8 mouse cellular contexts compared by ENCODE assay signal in the genomic region with DNA sequence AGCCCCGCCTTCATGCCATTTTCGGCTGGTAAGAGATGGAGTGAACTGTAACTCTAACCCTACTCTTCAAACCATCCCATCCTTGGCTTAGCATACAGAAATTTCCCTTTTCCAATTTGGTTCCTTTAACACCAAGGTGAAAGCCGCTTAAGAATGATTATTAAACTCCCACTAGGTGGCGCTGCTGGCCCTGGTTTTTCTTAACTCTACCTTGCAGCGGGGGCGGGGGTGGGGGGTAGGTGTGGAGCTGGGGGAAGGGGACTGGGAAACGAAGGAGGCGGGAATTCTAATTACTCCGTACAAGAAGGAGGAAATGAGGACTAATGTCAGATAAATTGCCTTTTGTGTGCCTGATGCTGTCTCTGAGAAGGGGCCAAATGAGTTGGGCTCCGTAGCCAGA. TPM values are rescaled to one million over a fixed set of nuclear protein-coding genes. Genes with fewer than 3 reads are reported as not detected.
DNase-seq lines count a peak whose midpoint lies in the region; ATAC-seq and TF ChIP-seq lines count a peak whose summit lies in the region.

No protein-coding gene starts in this region.

- TF ChIP-seq CTCF in G1E (IDR thresholded peaks at IDR 0.05; ENCODE audit: low read depth, low read length): no peak

- DNase-seq in layer of hippocampus, adult 11-12 months (ENCODE audit: low spot score): peak; percentile 50
- no peak for DNase-seq in layer of hippocampus, adult 9-10 months (ENCODE audit: low spot score)
- peak; percentile 22 for DNase-seq in G1E (ENCODE audit: low spot score)
- peak; percentile 62 for DNase-seq in c-Kit-positive CD71-negative TER-119-negative erythroid progenitor cells, embryonic 14.5 days (ENCODE audit: low read depth)
- DNase-seq in gastrocnemius, postnatal 10 days: peak; percentile 66
- peak; percentile 71 to 88 for DNase-seq in kidney, postnatal 36 days
- DNase-seq in neural tube, embryonic 11.5 days (ENCODE audit: low spot score): peak; percentile 60
- no peak for DNase-seq in urinary bladder, postnatal 10 days (ENCODE audit: low spot score)

- no peaks in the 10 kb centered on the region for H3K4me1 ChIP-seq in G1E (ENCODE audit: insufficient read depth, low read depth, low read length)
- H3K4me1 ChIP-seq in neural tube, embryonic 11.5 days (ENCODE audit: control insufficient read depth, insufficient read depth, low read length): no peaks in the 10 kb centered on the region

- H3K9ac ChIP-seq in neural tube, embryonic 11.5 days (ENCODE audit: low read length): no peak overlapping the region

- H3K4me2 ChIP-seq in neural tube, embryonic 11.5 days (ENCODE audit: low read depth): no peak overlapping the region

- no peaks in the 10 kb centered on the region for H3K36me3 ChIP-seq in G1E (replicated peaks)
- H3K36me3 ChIP-seq in neural tube, embryonic 11.5 days (ENCODE audit: control insufficient read depth, insufficient read depth, low read length): no peaks in the 10 kb centered on the region

- no peaks in the 10 kb centered on the region for H3K9me3 ChIP-seq in G1E (replicated peaks)
- no peaks in the 10 kb centered on the region for H3K9me3 ChIP-seq in neural tube, embryonic 11.5 days (ENCODE audit: control insufficient read depth, low read length)

- no peak for ATAC-seq in G1E (ENCODE audit: extremely low read depth, insufficient number of reproducible peaks, low FRiP score, poor library complexity, severe bottlenecking)
- no peak for ATAC-seq in neural tube, embryonic 11.5 days (ENCODE audit: insufficient read depth, low FRiP score, low TSS enrichment)

- peaks cover 10% of the 10 kb centered on the region; the same call in 1 of the 2 replicates for H3K27me3 ChIP-seq in G1E (ENCODE audit: insufficient read depth, low read length)
- no peaks in the 10 kb centered on the region for H3K27me3 ChIP-seq in neural tube, embryonic 11.5 days (ENCODE audit: control insufficient read depth, insufficient read depth, low read length)

- no peak overlapping the region for H3K27ac ChIP-seq in neural tube, embryonic 11.5 days (ENCODE audit: low read depth, low read length)

- H3K4me3 ChIP-seq in G1E (ENCODE audit: low read depth, low read length): no peak overlapping the region
- no peak overlapping the region for H3K4me3 ChIP-seq in neural tube, embryonic 11.5 days (ENCODE audit: low read depth, low read length)

- 12% methylated on average over 10 of the region's 10 CpGs for WGBS in neural tube, embryonic 11.5 days

RNA-seq across cellular contexts. Expression of a gene that starts 12.9 kb away (rescaled TPM):
- total RNA-seq in G1E (2014; fragmentation: Nextera tagmentation): not detected in 2 replicates
- not detected in 2 replicates for total RNA-seq in G1E (2017)
- polyA plus RNA-seq in G1E (2012): not detected in 2 replicates
- under 1 TPM in 1 of 2 experiments, not detected in 1; 0.28 TPM for total RNA-seq in gastrocnemius, postnatal 10 days (2021)
- polyA plus RNA-seq in neural tube, embryonic 11.5 days (2014; fragmentation: Nextera tagmentation; extraction: Ambion mirVana): not detected in 2 replicates

RNA-seq across cellular contexts. Expression of a gene that starts 20.9 kb away (rescaled TPM):
- not detected in 2 replicates for total RNA-seq in G1E (2014; fragmentation: Nextera tagmentation)
- total RNA-seq in G1E (2017): 0.06 TPM in 1 of 2 replicates, not detected in the other
- polyA plus RNA-seq in G1E (2012): not detected in 2 replicates
- not detected for total RNA-seq in gastrocnemius, postnatal 10 days (2021)
- not detected in 2 replicates for polyA plus RNA-seq in neural tube, embryonic 11.5 days (2014; fragmentation: Nextera tagmentation; extraction: Ambion mirVana)

RNA-seq across cellular contexts. Expression of a gene that starts 34.0 kb away (rescaled TPM):
- 16.9 and 22.0 TPM in 2 replicates for total RNA-seq in G1E (2014; fragmentation: Nextera tagmentation)
- 42.6 and 46.4 TPM in 2 replicates for total RNA-seq in G1E (2017)
- 74.6 and 101 TPM in 2 replicates for polyA plus RNA-seq in G1E (2012)
- 10 to 100 TPM; 83.9 to 91.4 TPM for total RNA-seq in gastrocnemius, postnatal 10 days (2021)
- polyA plus RNA-seq in neural tube, embryonic 11.5 days (2014; fragmentation: Nextera tagmentation; extraction: Ambion mirVana): 51.0 and 54.6 TPM in 2 replicates

RNA-seq across cellular contexts. Expression of a gene that starts 46.1 kb away (rescaled TPM):
- 36.5 and 37.4 TPM in 2 replicates for total RNA-seq in G1E (2014; fragmentation: Nextera tagmentation)
- total RNA-seq in G1E (2017): 14.6 and 15.2 TPM in 2 replicates
- polyA plus RNA-seq in G1E (2012): 182 and 204 TPM in 2 replicates
- total RNA-seq in gastrocnemius, postnatal 10 days (2021): 10 to 100 TPM; 22.7 to 25.2 TPM
- 67.0 and 72.6 TPM in 2 replicates for polyA plus RNA-seq in neural tube, embryonic 11.5 days (2014; fragmentation: Nextera tagmentation; extraction: Ambion mirVana)

RNA-seq across cellular contexts. Expression of a gene that starts 48.3 kb away (rescaled TPM):
- 0.83 TPM in 1 of 2 replicates, not detected in the other for total RNA-seq in G1E (2014; fragmentation: Nextera tagmentation)
- not detected in 2 replicates for total RNA-seq in G1E (2017)
- 0.04 TPM in 1 of 2 replicates, not detected in the other for polyA plus RNA-seq in G1E (2012)
- not detected for total RNA-seq in gastrocnemius, postnatal 10 days (2021)
- not detected in 2 replicates for polyA plus RNA-seq in neural tube, embryonic 11.5 days (2014; fragmentation: Nextera tagmentation; extraction: Ambion mirVana)

Comparison
In these comparisons a context has a peak if more than half of its experiments do, and no peak if none do; other contexts are left out.
1. DNase-seq: peak in layer of hippocampus, adult 11-12 months (single experiment), G1E (single experiment), c-Kit-positive CD71-negative TER-119-negative erythroid progenitor cells, embryonic 14.5 days (single experiment), gastrocnemius, postnatal 10 days (single experiment), kidney, postnatal 36 days (2 of 2) and neural tube, embryonic 11.5 days (single experiment); none in layer of hippocampus, adult 9-10 months (single experiment) and urinary bladder, postnatal 10 days (single experiment).